Mouse (Mus musculus) MEL (cell line): ENCODE measurements around the gene Btd.

Source experiments
- CHD2 ChIP-seq: IDR thresholded peaks from 2 replicates; pipeline ENCODE4 v1.6.1; 2011; ENCODE audit warnings: low read length, improper control_type of control experiment
- MXI1 ChIP-seq: IDR thresholded peaks from 2 replicates; pipeline ENCODE4 v1.6.1; 2011; ENCODE audit warnings: mild to moderate bottlenecking, low read depth, low read length, improper control_type of control experiment
- POLR2A ChIP-seq, 2 experiments: IDR thresholded peaks; 2 replicates each; pipeline ENCODE4 v1.6.1; 2011 to 2012; ENCODE audit warnings: low read length in 2 of 2, mild to moderate bottlenecking in 2 of 2, control low read depth in 1 of 2, improper control_type of control experiment in 1 of 2, low read depth in 1 of 2, moderate library complexity in 1 of 2; ENCODE audit not compliant: control insufficient read depth in 1 of 2, insufficient read depth in 1 of 2, poor library complexity in 1 of 2
- RCOR1 ChIP-seq: IDR thresholded peaks from 2 replicates; pipeline ENCODE4 v1.6.1; 2012; ENCODE audit warnings: low read depth, mild to moderate bottlenecking, inconsistent platforms, low read length, improper control_type of control experiment
- TCF12 ChIP-seq: IDR thresholded peaks from 2 replicates; pipeline ENCODE4 v1.6.1; 2014; ENCODE audit warnings: low read depth, mild to moderate bottlenecking, inconsistent platforms, low read length, improper control_type of control experiment, moderate library complexity

DNA sequence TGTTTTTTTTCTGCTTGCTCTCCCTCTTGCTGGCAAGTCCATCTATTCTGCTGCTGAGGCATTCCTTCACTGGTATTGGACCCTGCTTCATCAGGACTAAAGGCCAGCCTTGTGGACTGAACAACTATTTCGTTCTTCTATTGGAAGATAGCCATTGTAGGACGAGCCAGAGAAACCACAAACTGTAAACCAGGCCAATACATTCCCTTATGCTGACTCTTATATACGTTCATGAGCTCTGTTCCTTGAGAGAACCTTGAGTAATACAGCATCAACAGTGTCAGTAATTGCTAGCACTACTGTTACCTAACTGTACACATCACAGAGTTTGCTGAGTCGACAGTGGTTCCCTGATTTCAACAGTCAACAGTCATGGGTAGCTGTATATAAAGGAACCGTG lies 27.2 kb upstream of the Btd start:
- TF ChIP-seq POLR2A (IDR thresholded peaks at IDR 0.05; ENCODE audit: control insufficient read depth in 1 of 2, insufficient read depth in 1 of 2, low read depth in 1 of 2, low read length in 2 of 2, poor library complexity in 1 of 2) = no peak
- TF ChIP-seq CHD2 = no peak
- no peak for TF ChIP-seq RCOR1
- TF ChIP-seq TCF12 = no peak
- no peak for TF ChIP-seq MXI1
